Mouse (Mus musculus) cerebellum, adult (tissue): ENCODE measurements around the gene Hoxc11.

Experiments
- ATAC-seq: cut with Nextera tagmentation; 2 replicates; pipeline ENCODE4 v1.9.2; 2017; ENCODE audit warnings: mild to moderate bottlenecking, moderate library complexity, mixed read lengths; ENCODE audit not compliant: insufficient number of reproducible peaks, low FRiP score, low TSS enrichment

The Hoxc11 gene

DNA sequence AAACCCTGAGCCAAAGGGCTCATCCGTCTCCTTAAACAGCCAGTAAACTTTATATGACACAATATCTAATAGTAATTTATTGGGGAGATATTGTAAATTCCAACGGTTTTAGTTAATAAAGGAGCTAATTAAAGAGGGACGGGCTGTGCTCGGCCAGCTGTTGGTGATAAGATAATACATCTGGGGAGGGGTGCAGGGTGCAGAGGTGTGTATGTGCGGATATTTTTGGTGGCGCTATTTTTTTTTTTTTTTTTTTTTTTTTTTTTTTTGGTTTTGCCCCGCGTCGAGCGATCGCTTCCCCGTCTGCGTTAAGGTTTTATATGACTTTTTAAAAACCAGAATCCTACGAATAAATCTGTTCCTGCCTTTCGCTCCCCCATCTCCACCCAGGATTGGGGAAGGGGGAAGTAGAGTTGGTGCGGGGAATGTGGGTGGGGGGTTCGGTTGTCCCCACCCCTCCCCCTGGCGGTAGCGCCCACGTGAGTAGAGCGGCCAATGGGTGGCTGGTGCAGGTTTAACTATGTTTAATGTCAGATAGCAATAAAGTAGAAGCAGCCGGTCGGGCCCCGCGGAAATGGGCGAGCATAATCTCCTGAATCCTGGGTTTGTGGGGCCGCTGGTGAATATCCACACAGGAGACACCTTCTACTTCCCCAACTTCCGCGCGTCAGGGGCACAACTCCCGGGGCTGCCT lies 17.8 kb upstream of the Hoxc11 start, which contains the start of gene Hoxc12:
Hoxc12 (plus strand) TSS at position 479 of the 694 bp plus-strand sequence.
- ATAC-seq = no peak

DNA sequence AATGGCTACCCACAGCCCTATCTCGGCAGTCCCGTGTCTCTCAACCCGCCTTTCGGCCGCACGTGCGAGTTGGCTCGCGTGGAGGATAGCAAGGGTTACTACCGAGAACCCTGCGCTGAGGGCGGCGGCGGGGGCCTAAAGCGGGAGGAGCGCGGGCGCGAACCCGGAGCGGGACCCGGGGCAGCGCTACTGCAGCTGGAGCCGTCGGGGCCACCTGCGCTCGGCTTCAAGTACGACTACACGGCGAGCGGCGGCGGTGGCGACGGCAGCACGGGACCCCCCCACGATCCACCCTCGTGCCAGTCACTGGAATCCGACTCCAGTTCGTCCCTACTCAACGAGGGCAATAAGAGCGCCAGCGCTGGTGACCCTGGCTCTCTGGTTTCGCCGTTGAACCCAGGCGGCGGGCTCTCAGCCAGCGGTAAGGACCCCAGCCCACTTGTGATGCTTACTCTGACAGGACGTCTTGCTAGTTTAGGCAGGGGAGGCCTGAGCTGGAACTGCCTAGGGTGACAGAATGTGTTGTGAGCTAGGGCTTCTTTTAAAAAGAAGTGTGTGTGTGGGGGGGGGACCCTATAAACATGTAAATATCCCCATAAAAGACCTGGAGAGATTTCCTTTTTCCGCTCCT lies 17.1 kb upstream of the Hoxc11 start:
- ATAC-seq = no peak

DNA sequence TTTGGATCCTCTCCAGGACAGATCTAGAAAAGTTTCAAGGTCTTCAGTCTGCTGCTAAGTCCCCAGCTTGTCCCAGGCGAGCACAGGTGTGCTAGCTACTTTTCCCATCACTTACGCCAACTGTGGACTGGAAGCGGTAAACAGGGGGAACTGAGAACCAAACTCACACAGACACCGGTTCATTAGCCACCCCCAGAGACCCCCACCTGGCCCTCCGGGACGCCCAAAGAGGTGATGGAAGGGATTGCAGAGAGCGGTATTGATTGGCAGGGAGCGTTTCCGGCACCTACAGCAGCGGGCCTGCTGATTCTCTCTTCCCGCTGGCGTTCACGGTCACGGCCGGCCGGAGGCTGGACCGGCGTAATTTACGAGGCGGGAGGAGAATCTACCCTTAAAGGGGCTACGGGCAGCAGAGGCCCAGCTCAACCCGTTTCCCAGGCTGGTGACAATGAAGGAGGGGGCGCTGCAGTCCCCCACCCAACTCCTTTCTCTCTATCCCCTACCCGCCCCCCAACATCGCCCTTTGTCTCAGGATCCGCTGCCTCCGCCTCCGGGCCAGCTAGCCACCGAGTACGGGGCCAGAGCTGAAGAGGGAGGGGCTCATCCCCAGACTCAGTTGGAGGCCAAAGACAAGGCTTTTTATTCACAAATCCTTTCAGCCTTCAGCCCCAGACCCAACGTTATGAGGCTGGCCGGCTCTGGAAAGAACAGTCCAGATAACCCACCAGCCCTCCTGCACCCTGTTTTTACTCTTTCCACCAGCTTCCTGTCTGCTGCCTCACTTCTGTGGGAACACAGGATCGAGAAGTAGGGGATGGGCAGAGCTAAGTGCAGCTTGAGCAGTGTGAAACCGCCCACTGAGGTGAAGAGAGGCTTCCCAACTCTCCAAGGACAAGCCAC lies 14.7 kb upstream of the Hoxc11 start:
- ATAC-seq = no peak

DNA sequence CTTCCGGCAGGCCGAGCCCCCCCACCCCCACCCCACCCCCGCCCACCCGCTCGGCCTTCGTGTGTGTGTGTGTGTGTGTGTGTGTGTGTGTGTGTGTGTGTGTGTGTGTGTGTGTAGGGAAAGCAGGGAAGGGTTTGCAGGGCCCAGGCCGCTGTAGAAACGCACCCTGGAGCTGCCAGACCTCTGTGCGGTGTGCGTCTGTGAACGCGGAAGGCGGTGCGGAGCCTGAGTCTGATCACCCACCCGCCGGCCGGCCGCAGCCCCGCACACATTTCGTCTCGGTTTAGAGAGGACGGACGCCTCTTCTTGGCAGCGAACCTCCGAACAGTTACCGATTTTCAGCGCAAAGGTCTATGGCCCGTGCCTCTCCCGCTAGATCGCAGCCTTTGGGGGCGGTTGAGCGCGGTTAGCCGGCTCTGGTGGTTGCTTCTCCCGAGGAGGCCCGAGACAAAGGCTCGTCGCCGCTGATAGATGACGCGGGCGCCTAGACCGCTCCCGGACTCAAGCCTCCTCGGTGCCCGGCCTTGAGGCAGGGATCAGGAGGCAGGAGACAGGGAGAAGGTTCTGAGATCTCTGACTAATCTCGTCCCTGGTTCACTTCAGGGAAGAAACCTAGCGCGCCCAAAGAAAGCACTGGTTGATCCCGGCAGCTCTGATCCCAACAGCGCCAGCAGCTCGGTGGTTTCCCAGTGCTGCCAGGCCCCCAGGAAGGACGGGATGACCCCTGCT lies 11.3 kb upstream of the Hoxc11 start:
- no peak for ATAC-seq

DNA sequence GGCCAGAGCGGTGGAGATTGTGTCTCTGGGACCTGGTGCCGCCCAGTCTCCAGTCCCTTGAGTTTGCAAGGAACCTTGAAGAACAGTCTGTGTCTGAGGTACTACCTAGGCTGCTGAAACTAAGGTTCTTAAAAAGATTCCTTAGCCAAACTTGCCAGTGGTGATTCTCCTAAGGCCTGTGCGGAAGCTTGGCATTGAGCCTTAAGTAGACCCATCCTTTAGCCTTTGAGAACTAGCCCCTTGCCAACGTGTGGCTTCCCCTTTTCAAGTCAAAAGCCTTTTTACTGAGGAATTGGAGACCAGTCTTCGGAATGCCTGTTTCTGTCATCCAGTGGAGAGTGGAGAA lies 10.8 kb upstream of the Hoxc11 start:
- ATAC-seq = no peak

DNA sequence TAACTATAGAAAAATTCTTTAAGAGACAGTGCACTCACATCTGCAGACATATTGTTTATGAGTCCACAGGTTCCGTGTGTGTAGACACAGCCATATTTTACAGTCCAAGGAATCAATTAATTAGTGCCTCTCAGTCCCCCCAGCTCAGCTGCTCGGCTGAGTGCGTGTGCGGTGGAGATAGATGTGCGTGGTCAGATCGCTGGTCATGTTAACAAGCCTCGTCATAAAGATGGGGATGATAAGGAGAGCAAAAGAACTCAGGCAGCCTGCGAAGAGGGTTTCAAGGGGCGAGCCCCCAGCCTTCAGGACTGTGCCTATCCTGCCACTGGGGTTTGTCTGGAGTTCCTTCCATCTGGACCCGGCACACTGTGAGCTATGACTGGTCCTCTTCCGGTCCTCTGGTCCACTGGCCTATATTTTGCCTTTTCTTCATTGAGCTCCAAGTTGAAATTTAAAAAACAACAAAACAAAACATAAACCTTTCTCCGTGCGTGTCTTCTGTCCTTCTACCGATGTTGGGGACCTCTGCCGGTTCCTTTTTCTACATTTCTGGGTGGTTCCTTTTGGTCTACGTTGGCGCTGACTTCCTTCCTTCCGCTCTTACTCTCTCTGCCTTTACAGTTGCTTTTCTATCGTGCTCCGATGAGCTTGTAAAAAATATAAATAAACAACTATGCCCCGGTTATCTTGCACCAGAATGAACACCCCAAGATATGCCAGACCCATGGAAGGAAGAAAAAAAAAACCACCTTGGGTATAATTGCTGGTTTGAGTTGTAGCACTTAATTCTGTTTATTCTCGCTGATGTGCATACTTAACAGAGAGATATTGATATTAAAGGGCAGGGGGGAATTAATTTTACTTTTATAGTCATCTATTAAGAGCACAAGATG lies 8.8 kb upstream of the Hoxc11 start:
- ATAC-seq = no peak

DNA sequence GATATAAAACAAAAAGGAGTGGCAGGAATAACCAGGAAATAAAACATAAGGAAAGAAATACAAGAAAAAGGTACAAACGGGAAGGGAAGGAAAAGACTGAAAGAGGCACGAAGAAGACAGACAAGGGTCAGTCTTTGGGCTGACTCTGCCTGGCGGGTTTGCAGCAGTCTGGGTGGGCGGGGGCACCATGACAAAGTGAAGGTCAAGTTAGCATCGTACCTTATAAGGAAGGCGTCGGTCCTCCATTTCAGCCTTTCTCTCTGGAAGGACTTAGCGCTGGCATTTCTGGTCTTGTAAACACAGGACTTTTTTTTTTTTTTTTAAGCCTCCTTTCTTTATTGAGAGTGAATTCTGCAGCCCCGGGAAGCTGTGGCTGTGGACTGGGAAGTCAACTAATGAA lies 7.0 kb upstream of the Hoxc11 start:
- ATAC-seq = no peak

DNA sequence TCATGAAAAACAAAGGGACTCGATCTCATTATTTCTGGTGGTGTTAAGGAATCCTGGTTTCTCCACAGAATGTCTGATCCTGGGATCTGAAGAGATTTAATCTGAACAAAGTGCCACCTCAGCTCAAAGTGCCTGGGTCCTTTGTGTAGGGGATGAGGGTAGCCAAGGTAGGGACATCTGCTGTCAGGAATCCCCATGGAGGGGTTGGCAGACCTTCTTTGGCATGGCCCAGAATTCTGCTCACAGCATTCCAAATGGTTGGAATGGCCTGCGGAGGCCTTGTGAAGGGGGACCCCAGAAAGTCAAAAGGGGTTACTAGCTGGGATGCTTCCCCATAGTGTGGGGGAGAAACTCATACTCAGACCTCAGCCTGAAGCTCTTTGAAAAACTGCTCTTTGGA lies 5.4 kb upstream of the Hoxc11 start:
- ATAC-seq = no peak

DNA sequence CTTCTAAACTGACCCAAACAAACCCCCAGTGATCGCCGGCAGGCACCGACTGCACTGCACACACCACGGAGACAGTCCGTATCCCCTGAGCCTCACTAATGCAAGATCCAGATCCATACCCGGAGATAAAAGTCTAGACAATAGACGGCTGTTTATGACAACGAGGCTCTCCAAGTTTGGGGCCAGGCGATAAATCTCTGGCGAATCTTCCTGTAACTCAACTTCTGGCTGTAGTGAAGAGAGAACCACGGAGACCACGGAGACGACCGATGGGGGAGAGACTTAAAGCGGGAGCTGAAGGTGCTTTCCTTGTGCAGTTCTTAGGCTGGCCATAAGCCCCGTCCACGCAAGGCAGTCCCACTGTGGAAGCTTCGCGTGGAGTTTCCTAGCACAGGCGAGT lies 4.5 kb upstream of the Hoxc11 start:
- no peak for ATAC-seq

DNA sequence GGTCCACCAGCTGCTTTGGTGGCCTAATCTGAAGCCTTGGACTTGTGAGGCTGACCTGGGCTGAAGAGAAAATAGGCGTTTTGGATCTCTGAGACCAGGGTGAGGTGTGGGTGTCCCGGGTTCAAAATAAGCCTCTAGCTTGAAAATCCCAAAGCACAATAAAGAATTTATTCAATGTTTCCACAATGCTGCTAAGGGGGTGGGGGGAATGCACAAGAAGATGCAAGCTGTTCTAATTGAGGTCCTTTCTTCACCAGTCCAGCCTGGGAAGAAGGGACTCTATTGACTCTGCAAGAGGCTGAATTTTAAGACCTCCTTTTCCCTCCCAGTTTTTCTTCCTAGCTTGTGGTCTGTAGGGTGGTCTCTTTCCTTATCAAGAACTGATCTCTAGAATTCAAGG lies 3.4 kb upstream of the Hoxc11 start:
- ATAC-seq = no peak

DNA sequence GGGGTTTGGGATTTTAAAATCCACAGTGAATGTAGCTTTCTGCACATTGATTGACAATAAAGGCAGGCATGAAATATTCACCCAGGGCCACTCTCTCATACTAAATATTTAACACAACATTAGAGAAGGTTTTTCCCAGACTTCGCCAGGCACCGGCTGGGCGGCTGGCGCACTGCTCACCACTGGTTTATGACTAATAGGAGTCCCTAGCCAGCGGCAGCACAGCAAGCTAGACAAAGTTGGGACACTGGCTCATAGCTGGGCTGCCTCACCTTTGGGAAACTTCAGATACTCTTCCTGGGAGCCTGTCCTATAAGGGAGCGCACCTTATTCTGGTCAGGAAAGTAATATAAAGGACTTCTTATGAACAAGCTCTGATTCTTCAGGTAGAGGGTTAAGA lies 666 bp upstream of the Hoxc11 start:
- ATAC-seq = no peak

DNA sequence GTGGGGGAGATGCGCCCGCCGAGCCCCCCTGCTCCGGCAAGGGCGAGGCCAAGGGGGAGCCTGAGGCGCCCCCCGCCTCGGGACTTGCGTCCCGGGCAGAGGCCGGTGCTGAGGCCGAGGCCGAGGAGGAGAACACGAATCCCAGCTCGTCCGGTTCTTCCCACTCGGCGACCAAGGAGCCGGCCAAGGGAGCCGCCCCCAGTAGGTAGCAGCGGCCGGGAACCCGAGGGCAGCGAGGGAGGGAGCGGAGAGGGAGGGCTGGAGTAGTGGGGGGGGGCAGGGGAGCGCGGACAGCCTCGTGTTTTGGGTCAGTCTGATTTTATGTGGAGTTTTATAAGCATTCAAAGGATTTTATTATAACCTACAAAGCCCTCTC lies 768 bp downstream of the Hoxc11 start:
- no peak for ATAC-seq

DNA sequence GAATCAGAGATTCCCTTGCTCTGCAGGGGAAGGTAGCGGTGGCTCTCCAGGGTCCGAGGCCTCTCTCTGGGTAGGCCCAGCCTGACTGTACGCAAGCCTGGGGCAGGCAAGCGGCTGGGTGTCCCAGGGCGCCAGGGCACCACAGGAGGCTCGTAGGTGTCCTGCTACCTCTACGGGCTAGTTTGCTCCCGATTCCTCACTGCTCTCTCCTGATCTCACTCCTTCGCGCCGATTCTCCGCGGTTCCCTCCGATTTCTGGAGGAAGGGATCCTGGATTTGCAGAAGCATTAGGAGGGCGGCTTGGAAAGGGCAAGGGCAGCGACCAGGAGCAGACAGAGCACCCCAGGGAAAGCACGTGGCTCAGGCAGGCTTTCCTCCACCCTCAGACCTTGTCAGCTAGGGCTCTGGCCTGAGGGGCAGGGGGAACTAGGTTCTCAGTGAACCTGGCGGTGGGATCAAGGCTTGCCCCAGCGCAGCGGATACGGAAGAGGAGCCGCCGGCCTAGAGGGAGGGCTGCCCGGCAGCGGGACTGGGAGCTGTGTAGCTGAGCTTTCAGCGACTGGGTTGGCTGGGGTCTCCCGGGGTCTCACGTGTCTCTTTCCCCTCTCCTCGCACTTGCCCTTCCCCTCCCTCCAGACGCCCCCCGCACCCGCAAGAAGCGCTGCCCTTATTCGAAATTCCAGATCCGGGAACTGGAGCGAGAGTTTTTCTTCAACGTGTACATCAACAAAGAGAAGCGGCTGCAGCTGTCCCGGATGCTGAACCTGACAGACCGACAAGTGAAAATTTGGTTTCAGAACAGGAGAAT lies 1.8 kb downstream of the Hoxc11 start:
- no peak for ATAC-seq

DNA sequence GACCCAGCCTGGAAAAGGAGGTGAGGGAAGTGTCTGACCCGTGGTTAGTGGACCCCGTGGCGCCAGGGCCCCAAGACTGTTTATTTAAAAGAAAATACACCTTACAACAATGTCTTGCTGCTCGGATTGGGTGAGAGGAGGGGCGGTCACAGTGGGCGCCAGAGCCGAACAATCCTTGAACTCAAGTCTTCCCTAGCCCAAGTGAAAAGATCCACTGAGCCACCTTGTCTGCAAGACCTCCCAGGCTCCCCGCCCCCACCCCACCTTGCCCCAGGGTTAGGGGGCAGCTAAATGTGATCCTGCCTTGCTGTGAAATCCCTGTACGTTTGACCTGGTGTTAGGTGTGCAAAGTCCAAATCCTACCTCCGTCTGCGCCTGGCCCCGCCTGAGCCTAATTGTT lies 2.7 kb downstream of the Hoxc11 start:
- ATAC-seq = no peak

DNA sequence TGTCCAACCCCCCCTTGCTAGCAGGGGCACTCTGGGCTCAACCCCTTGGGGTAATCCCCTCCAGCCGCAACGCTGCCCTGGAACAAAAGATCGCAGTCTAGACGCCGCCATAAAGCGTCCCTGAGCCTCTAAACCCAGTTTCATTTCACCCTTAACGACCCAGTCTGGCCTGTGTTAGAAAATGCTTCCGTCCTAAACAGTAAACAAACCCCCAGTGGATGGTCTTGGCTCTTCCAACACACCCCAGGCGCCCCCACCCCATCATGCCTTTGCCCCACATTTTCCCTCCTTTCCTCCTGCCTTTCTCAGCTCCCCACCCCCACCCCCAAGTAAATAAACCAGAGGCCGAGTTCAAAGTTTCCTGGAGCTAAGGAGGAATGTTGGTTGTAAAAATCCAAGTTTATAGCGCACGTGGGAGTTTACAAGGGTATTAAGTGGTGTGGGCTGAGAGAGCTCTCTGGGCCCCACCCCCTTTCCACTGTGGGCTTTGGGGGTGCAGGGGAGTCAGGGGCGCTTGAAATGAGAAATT lies 5.5 kb downstream of the Hoxc11 start:
- no peak for ATAC-seq

DNA sequence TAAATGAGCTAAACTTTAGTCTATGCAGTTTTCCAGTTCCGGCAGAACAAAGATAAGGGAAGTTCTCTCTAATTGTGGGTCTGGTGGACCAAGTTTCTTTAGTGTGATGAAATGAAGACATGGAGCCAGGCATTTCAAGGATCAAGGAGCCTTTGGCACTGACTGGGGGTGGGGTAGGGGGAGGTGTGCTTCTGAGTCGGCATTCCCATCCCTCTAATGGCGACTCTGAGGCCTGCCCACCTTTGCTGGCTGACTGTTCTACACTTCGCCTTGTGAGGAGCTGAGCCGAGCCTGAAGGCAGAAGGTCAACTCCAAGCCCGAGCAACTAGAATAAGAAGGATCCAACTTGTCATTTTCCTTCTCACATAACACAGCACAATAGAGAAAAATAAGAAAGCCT lies 7.5 kb downstream of the Hoxc11 start:
- no peak for ATAC-seq

DNA sequence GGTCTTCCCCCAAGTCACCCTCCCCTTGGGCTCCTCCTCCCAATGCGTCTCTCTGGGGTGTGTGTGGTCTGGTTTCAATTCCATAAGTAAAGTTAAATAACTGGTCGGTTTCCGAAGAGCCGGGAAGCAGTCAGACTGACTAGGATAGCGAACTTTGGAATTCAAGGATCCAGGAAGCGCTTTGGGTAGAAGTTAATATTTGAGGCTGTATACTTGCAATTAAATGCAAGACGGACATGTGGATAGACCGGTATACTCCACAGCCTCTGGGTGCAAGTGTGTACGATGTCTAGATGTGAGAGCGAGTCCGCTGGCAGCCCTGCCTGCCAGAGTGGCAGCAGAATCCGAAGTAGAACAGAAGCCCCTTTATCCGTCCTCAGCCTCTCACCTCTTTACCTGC lies 8.3 kb downstream of the Hoxc11 start:
- ATAC-seq = no peak

DNA sequence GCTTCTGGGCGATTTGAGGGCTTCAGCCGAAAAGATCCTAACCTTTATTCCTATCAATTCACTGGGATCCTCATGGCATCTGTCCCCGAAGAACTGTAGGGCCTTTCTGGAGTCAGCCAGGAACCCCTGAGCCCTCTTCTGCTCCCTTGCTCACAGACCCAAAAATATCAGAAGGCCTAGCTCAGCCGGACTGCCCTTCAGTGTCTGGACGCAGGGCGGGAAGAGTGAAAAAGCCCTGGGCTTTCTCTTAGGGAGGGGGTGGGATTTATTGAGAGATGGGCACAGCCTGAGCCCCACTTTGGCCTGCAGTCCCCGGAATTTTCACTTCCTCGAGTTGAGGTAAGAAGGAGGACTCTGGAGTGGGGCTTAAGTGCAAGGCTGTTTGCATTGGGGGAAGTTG lies 9.0 kb downstream of the Hoxc11 start:
- no peak for ATAC-seq
